Mouse (Mus musculus) erythroblast, embryonic 14.5 days (primary cell): ENCODE results near the gene Bpgm.

Experiments used
- GATA1 ChIP-seq: IDR thresholded peaks from 2 replicates; pipeline ENCODE4 v1.6.1; 2012; ENCODE audit warnings: low read length, inconsistent platforms, mixed read lengths
- TAL1 ChIP-seq: IDR thresholded peaks from 3 replicates; pipeline ENCODE4 v1.6.1; 2012; ENCODE audit warnings: low read length, inconsistent platforms, mixed read lengths

DNA sequence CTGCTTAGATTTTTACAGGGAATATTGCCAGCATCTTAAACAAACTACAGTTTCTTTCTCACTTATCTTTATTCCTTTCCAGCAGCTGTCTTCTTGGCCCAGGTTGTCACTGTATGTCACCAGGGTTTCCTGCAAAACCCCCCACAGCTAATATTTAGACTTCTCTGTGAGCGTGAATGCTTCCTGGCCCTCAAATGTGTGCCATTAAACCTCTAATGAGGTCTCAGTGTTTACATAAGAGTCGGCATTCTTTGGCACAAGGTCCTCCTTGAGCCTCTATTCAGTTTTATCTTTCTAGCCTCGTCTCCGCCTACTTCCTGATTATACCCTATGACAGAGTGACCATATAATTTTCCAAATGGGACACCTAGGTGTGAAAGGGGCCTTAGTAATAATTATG is 4.7 kb downstream of the Bpgm start:
- no peak for TF ChIP-seq GATA1
- no peak for TF ChIP-seq TAL1
